Mouse (Mus musculus): ENCODE results near the gene Brinp1.
"Not testable (repeated sequence)": the region's sequence is repeated elsewhere in the genome, so short reads cannot be mapped to it uniquely, and the experiment has no call there.

Gene Brinp1

DNA sequence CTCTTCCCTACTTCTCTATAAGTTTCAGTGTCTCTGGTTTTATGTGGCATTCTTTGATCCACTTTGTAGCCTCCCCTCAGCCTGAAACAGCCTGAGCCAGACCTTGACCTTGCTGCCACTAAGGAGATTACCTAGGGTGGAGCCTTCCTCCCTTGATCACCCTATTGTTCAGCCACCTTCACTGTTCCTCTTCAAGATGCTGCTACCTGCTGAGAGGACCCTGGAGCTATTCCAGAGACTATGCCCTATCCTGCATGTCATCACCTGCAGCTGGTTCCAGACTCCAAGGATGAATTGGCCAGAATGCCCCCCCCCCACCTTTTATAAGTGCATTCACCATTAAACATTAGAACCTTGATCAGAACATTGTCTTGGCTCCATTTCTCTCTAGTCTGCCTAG is 140.2 kb downstream of the Brinp1 start:
- not testable (repeated sequence) for DNase-seq (ENCODE audit: low spot score)

DNA sequence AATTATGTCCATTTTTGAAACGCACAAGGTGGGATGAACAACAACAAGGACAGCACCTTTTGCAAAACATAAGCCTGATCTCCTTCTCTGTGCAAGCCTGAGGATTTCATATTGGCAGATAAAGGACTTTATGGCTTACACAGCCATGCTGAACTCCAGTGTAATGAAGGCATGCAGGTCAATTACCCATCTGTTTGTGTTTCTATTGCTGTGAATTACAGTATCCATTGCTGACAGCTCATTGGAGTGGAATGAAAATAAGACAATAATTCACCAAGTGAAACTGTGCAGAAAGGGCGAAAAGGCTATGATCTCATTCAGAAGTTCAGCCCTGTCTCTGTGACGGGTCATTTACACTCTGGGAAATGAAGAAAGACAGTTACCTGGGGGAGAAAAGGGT is 147.7 kb downstream of the Brinp1 start:
- DNase-seq (ENCODE audit: low spot score) = no peak

DNA sequence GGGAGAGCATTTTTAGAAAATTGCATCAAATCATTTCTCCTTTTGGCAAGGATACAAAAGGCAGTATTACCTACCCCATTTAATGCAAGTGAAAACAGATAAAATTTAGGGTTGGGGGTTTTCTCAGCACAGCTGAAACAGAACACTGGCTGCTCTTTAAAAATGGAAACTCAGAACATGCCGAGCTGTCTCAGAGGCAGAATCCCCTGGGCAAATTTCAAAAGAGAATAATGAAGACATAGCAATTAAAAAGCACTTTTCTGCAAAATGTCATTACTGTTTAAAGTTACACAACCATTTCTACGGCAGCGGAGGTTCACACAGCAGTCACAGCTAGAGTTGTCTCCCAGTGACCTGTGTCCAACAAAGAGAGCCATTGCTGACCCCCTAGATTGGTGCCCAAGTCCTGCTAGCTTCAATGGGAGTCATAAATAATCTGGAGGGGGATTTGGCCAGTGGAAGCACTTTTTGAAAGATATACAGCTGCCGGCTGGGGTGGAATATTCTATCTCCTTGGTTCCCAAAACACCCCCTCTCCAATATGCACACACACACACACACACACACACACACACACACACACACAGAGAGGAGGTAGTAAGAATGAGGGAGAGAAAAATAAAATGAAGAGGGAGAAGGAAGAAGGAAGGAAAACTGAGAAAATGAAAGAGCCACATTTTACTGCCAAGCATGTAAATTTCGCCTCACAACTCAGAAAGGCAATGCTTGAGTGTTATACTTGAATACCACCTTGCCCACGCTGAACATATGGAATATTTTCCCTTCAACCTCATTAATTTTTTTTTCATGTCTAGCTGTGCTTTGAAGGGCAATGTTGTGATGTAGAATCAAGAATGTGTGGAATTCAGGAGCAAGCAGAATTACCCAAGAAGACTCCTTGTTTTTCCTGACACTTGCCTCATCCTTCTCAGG is 152.0 kb downstream of the Brinp1 start:
- no peak for DNase-seq (ENCODE audit: low spot score)

GRCm38 (mm10) chr4:68790003-68790402 is 164.2 kb downstream of the Brinp1 start:
- DNase-seq (ENCODE audit: low spot score) = no peak

DNA sequence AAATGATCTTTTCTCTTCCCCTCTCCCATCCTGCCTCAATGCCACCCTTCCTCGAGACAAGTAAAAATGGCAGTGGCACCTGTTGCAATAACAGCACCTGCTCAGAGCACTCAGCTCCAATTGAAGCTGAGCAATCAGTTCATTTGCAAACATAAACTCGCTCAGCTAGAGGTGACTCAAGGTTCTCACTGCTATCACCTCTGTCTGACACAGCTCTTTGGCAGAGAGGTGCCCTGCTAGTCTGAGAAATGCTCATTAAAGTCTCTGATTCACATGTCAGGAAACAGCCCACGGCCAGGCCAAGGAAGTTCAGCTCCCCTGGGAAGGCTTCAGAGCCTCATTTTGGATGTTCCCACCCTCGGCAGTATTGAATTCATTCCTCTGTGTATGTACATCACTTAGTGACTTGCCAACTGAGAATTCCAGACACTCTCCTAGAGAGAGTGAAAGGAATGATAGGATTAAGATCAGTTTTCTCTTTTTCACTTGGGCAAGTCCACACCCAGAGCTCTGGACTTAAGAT is 165.7 kb downstream of the Brinp1 start:
- DNase-seq (ENCODE audit: low spot score) = no peak

GRCm38 (mm10) chr4:68787642-68788041 is 166.6 kb downstream of the Brinp1 start:
- no peak for DNase-seq (ENCODE audit: low spot score)

- DNase-seq (ENCODE audit: low spot score) = no peak
These were observed 185.9 kb downstream of the Brinp1 start for GRCm38 (mm10) chr4:68768256-68768655.

DNA sequence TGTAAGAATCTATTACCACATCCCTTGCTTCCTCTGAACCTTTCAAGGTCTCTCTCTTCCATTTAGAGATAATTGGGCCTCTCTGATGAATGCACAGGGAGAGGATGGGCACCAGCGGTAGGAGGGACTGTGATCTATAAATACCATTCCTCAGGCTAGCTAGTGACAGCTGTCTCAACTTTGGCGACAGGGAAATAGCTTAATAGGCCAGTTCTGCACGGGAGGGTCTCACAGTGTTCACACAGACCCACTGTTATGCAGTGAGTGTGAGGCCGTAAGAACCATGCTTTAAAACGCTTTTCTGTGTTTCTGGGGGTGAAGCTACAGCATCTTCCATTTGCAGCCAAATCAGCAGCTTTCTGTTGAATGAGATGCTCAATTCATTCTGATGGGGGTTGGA is 186.8 kb downstream of the Brinp1 start:
- DNase-seq (ENCODE audit: low spot score) = no peak

DNA sequence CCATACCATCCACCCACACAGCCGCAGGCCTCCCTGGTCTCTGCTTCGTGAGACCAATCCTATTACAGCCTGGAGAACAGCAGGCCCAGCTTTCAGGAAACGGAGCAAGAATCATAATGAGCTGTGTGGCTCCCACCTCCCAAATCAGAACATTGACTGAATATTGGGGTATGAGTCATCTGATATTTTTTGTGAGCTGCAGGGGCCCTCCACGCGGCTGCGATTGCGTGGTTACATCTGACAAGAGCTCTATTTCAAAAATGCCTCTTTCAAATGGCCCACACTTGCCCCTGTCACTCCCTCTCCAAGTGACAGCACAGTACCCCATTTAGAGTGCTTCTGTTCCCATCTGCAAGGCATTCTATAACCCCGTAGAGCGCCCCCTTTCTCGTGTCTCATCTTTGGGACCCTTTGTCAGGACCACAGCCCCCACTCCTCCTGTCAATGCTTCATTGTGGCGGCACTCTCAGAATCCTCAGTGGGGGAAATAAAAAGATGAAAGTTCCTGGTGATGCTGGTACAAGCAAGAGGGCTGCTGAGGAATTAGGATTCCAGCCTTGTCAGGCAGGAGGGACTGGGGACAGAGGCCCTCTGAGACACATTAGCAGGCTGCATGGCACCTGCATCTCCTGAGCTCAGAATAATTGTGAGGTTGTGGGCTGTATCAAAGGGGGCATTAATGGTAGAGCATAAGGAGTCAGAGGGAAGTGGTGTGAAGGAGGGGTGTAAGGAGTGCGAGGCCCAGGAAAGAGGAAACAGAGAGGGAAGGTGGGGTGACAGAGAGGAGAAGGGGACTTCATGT is 188.2 kb downstream of the Brinp1 start:
- DNase-seq (ENCODE audit: low spot score) = no peak

DNA sequence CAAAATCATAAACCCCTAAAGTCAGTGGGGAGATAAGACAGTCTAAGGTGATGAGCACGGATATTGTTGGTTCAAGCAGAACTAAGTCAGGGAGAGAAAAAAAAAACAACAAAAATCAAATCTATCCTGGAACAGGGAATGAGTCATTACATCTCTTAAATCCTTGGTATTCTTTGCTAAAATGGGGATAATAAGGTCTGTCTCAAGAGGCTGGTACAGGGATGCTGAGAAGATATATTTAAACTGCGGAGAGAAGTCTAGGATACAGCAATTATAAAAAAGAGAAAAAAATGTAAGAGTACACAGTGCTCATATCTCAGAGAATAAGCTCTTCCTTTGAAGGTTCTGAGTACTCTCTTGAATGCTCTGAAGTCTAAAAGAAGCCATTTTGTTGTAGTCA is 189.3 kb downstream of the Brinp1 start:
- no peak for DNase-seq (ENCODE audit: low spot score)

- no peak for DNase-seq (ENCODE audit: low spot score)
These were observed 233.2 kb downstream of the Brinp1 start for GRCm38 (mm10) chr4:68720983-68721382.

All from ovary, adult 18-20 months (tissue).